In the genomic region with DNA sequence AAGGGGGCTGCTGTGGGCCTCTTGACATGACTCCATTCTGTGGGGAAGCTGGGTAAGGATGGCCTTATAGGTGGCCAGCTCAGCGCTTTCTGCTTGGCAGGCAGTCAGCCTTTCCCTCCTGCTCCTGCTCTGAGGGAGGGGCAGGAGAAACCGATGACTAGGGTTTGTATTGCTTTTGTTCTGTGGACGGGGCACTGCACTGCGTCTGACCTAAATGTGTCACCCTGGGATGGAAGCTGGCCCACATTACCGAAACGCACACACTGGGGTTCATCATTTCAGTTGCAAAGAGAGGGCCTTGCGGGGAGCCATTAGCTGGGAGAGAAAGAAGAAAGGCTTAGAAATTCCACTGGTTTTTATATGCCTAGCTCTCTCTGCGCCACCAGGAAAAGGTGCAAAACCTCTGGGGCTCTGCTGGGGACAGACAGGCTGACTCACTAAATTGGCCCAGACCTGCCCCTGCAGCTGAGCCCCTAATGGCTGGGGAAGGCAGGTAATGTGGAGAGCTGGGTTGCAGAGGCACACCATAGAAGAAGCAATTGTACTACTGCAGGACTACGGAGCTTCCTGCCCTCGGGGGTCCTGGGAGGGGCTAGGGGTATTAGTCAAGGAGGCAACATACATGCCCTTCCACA, we compare ENCODE assay signal across 8 mouse cellular contexts. TPM values are rescaled to one million over a fixed set of nuclear protein-coding genes. Genes with fewer than 3 reads are reported as not detected.
DNase-seq lines count a peak whose midpoint lies in the region; ATAC-seq and TF ChIP-seq lines count a peak whose summit lies in the region.

No protein-coding gene starts in this region.

- 31% methylated on average over 10 of the region's 10 CpGs for WGBS in liver, embryonic 11.5 days
- 52% methylated on average over 10 of the region's 10 CpGs for WGBS in liver, postnatal 0 days (ENCODE audit: insufficient replicate concordance)
- WGBS in heart, embryonic 14.5 days = 14% methylated on average over 10 of the region's 10 CpGs
- WGBS in midbrain, embryonic 13.5 days = 6% methylated on average over 10 of the region's 10 CpGs

- no peak for TF ChIP-seq EP300 in liver, postnatal 0 days (IDR thresholded peaks at IDR 0.05; ENCODE audit: low read depth)

- no peak for ATAC-seq in liver, embryonic 11.5 days (replicated peaks; ENCODE audit: low FRiP score)
- ATAC-seq in liver, postnatal 0 days = no peak
- no peak for ATAC-seq in heart, embryonic 14.5 days (ENCODE audit: insufficient number of reproducible peaks, insufficient read depth, low FRiP score, low read depth)
- ATAC-seq in midbrain, embryonic 13.5 days = peak; percentile 63
- no peak for ATAC-seq in CD4-positive, CD25-positive, alpha-beta regulatory T cell, adult 4 months
- no peak for ATAC-seq in megakaryocyte progenitor cell, adult 5-6 weeks (replicated peaks; ENCODE audit: poor library complexity)

- peak overlapping the region; percentile 45 for H3K4me2 ChIP-seq in liver, embryonic 11.5 days
- no peak overlapping the region for H3K4me2 ChIP-seq in liver, postnatal 0 days (ENCODE audit: low read depth, low read length)
- H3K4me2 ChIP-seq in heart, embryonic 14.5 days (ENCODE audit: low read length) = 0 out of 2 replicates have a peak overlapping the region, but pooled peaks have one; percentile 7
- H3K4me2 ChIP-seq in midbrain, embryonic 13.5 days (replicated peaks) = peak overlapping the region; percentile 15; the same call in 1 of the 2 replicates

- H3K9me3 ChIP-seq in liver, embryonic 11.5 days (ENCODE audit: control insufficient read depth, low read length) = no peaks in the 10 kb centered on the region
- no peaks in the 10 kb centered on the region for H3K9me3 ChIP-seq in liver, postnatal 0 days (ENCODE audit: low read length)
- no peaks in the 10 kb centered on the region for H3K9me3 ChIP-seq in heart, embryonic 14.5 days (ENCODE audit: control insufficient read depth, low read length)
- H3K9me3 ChIP-seq in midbrain, embryonic 13.5 days = no peaks in the 10 kb centered on the region

- H3K4me3 ChIP-seq in liver, embryonic 11.5 days (ENCODE audit: low read depth, low read length) = no peak overlapping the region
- no peak overlapping the region for H3K4me3 ChIP-seq in liver, postnatal 0 days (ENCODE audit: low read depth, low read length)
- no peak overlapping the region for H3K4me3 ChIP-seq in heart, embryonic 14.5 days (ENCODE audit: control insufficient read depth in 1 of 2, insufficient read depth in 1 of 2, low read depth in 1 of 2, low read length in 2 of 2)
- H3K4me3 ChIP-seq in midbrain, embryonic 13.5 days (replicated peaks) = no peak overlapping the region

- TF ChIP-seq CTCF in liver, postnatal 0 days (IDR thresholded peaks at IDR 0.05; ENCODE audit: low read depth) = no peak

- H3K4me1 ChIP-seq in liver, embryonic 11.5 days (replicated peaks; ENCODE audit: control insufficient read depth, insufficient read depth, low read length) = peaks cover 48% of the 10 kb centered on the region
- H3K4me1 ChIP-seq in liver, postnatal 0 days (ENCODE audit: insufficient read depth) = peaks cover 28% of the 10 kb centered on the region
- H3K4me1 ChIP-seq in heart, embryonic 14.5 days (ENCODE audit: control insufficient read depth in 2 of 2, insufficient read depth in 2 of 2, low read length in 2 of 2) = peaks cover 62 to 83% of the 10 kb centered on the region in 2 experiments
- H3K4me1 ChIP-seq in midbrain, embryonic 13.5 days (replicated peaks) = peaks cover 55% of the 10 kb centered on the region

- DNase-seq in liver, embryonic 11.5 days (ENCODE audit: low spot score) = no peak
- DNase-seq in liver, postnatal 0 days = no peak
- peak; percentile 55 for DNase-seq in cerebellum, adult 11 months
- DNase-seq in gastrocnemius, postnatal 25 days = no peak

- no peaks in the 10 kb centered on the region for H3K36me3 ChIP-seq in liver, embryonic 11.5 days (ENCODE audit: control insufficient read depth, insufficient read depth, low read length)
- no peaks in the 10 kb centered on the region for H3K36me3 ChIP-seq in liver, postnatal 0 days (replicated peaks; ENCODE audit: insufficient read depth, low read length)
- no peaks in the 10 kb centered on the region for H3K36me3 ChIP-seq in heart, embryonic 14.5 days (ENCODE audit: control insufficient read depth, insufficient read depth, low read length)
- 0 out of 2 replicates have a peak, but pooled peaks cover 2% of the 10 kb centered on the region for H3K36me3 ChIP-seq in midbrain, embryonic 13.5 days

- H3K27me3 ChIP-seq in liver, embryonic 11.5 days (replicated peaks; ENCODE audit: control insufficient read depth, insufficient read depth, low read length) = no peaks in the 10 kb centered on the region
- H3K27me3 ChIP-seq in liver, postnatal 0 days (ENCODE audit: insufficient read depth, low read length) = no peaks in the 10 kb centered on the region
- no peaks in the 10 kb centered on the region for H3K27me3 ChIP-seq in heart, embryonic 14.5 days (ENCODE audit: control insufficient read depth, insufficient read depth, low read length)
- H3K27me3 ChIP-seq in midbrain, embryonic 13.5 days = no peaks in the 10 kb centered on the region

- peak overlapping the region; percentile 27 for H3K9ac ChIP-seq in liver, embryonic 11.5 days (ENCODE audit: low read depth, low read length)
- H3K9ac ChIP-seq in liver, postnatal 0 days (replicated peaks) = no peak overlapping the region
- H3K9ac ChIP-seq in heart, embryonic 14.5 days (ENCODE audit: low read length) = no peak overlapping the region; the same call in 1 of the 2 replicates
- peak overlapping the region; percentile 37 for H3K9ac ChIP-seq in midbrain, embryonic 13.5 days (replicated peaks)

- peak overlapping the region; percentile 67 for H3K27ac ChIP-seq in liver, embryonic 11.5 days (ENCODE audit: low read depth, low read length)
- no peak overlapping the region for H3K27ac ChIP-seq in liver, postnatal 0 days (ENCODE audit: low read depth)
- H3K27ac ChIP-seq in heart, embryonic 14.5 days (replicated peaks in 1 of 2; ENCODE audit: control insufficient read depth in 1 of 2, insufficient read depth in 1 of 2, low read depth in 2 of 2, low read length in 2 of 2) = peak overlapping the region; percentile 49 to 60
- H3K27ac ChIP-seq in midbrain, embryonic 13.5 days = peak overlapping the region; percentile 77

RNA-seq across cellular contexts. Expression of a gene that starts 55.3 kb away (rescaled TPM):
- 12.6 and 13.9 TPM in 2 replicates for polyA plus RNA-seq in liver, embryonic 11.5 days (2014; fragmentation: Nextera tagmentation; extraction: Ambion mirVana)
- polyA plus RNA-seq in liver, postnatal 0 days (2015; fragmentation: Nextera tagmentation; extraction: Ambion mirVana) = 3.2 and 3.7 TPM in 2 replicates
- polyA plus RNA-seq in heart, embryonic 14.5 days (2014; fragmentation: Nextera tagmentation; extraction: Ambion mirVana) = 9.7 and 10.9 TPM in 2 replicates
- 31.3 and 34.3 TPM in 2 replicates for polyA plus RNA-seq in midbrain, embryonic 13.5 days (2015; fragmentation: Nextera tagmentation; extraction: Ambion mirVana)
- 1 to 10 TPM; 4.2 to 9.7 TPM for total RNA-seq in gastrocnemius, postnatal 25 days (2021)
- 10 to 100 TPM; 25.3 to 25.7 TPM for polyA plus RNA-seq in CD4-positive, CD25-positive, alpha-beta regulatory T cell, adult 4 months (2017; shearing (Covaris generic))
- total RNA-seq in megakaryocyte progenitor cell, adult 5-6 weeks (2015) = 7.1 and 7.4 TPM in 2 replicates
- total RNA-seq in megakaryocyte progenitor cell, adult 5-6 weeks (2017) = 19.7 and 20.5 TPM in 2 replicates

Comparison
In these comparisons a context has a peak if more than half of its experiments do, and no peak if none do; other contexts are left out.
1. H3K9ac ChIP-seq: peak in liver, embryonic 11.5 days (single experiment) and midbrain, embryonic 13.5 days (single experiment); none in liver, postnatal 0 days (single experiment) and heart, embryonic 14.5 days (single experiment).